Mouse (Mus musculus) layer of hippocampus, postnatal 36 days (tissue): ENCODE results near the gene Gm26965. TPM values are rescaled to one million over a fixed set of nuclear protein-coding genes. Genes with fewer than 3 reads are reported as not detected.

Experiments
- total RNA-seq, 2 experiments: library from RNA; stranded (reverse); gene quantifications; 2 replicates each; pipeline ENCODE4 v1.2.3; 2021

Gm26965 gene
- total RNA-seq, 2 experiments from 2014 or later, result 1.2 TPM; not detected in 1

Other genes starting within 250 kb of the Gm26965 start
- gene Zfp458, start 247.7 kb downstream of the Gm26965 start, total RNA-seq, result 10 to 100 TPM; 20.8 to 21.5 TPM
- gene Zfp457, start 219.7 kb downstream of the Gm26965 start, total RNA-seq, result 1 to 10 TPM; 4.6 to 5.8 TPM
- 1 to 10 TPM; 3.0 to 3.3 TPM for gene Zfp595, start 193.6 kb downstream of the Gm26965 start, total RNA-seq
- 1 to 10 TPM; 1.9 to 2.4 TPM for gene Gm28044, start 165.6 kb downstream of the Gm26965 start, total RNA-seq
- 1 to 10 TPM in 1 of 2 experiments, under 1 TPM in 1; 1.00 to 1.1 TPM for gene Zfp953, start 165.5 kb downstream of the Gm26965 start, total RNA-seq
- gene Gm28041, start 150.4 kb downstream of the Gm26965 start, total RNA-seq, result under 1 TPM; 0.50 to 0.56 TPM
- gene Zfp456, start 150.3 kb downstream of the Gm26965 start, total RNA-seq, result under 1 TPM; 0.77 to 0.88 TPM
- gene Zfp429, start 126.3 kb downstream of the Gm26965 start, total RNA-seq, result 1 to 10 TPM; 2.4 TPM
- gene Zfp459, start 104.7 kb downstream of the Gm26965 start, total RNA-seq, result 1 to 10 TPM; 2.5 to 2.9 TPM
- 10 to 100 TPM; 14.3 to 15.7 TPM for gene Zfp874a, start 74.5 kb downstream of the Gm26965 start, total RNA-seq
- gene Zfp874b, start 41.9 kb downstream of the Gm26965 start, total RNA-seq, result 10 to 100 TPM; 18.4 to 20.2 TPM
- 1 to 10 TPM; 8.3 to 8.4 TPM for gene Zfp58, start 25.6 kb downstream of the Gm26965 start, total RNA-seq
- gene Zfp87, start within 50 bp of the Gm26965 start, total RNA-seq, result 10 to 100 TPM; 23.8 to 24.5 TPM
- 10 to 100 TPM in 1 of 2 experiments, 1 to 10 TPM in 1; 9.9 to 10.8 TPM for gene Zfp748, start 27.7 kb upstream of the Gm26965 start, total RNA-seq
- 10 to 100 TPM in 1 of 2 experiments, 1 to 10 TPM in 1; 8.2 to 10.3 TPM for gene Zfp729b, start 83.6 kb upstream of the Gm26965 start, total RNA-seq
- 1 to 10 TPM in 1 of 2 experiments, under 1 TPM in 1; 0.20 to 1.8 TPM for gene Gm49345, start 111.6 kb upstream of the Gm26965 start, total RNA-seq
- 1 to 10 TPM; 8.9 to 9.0 TPM for gene Zfp729a, start 111.6 kb upstream of the Gm26965 start, total RNA-seq
- gene Zfp738, start 160.9 kb upstream of the Gm26965 start, total RNA-seq, result 10 to 100 TPM; 23.5 to 28.6 TPM
- 10 to 100 TPM; 12.5 to 14.6 TPM for gene Zfp65, start 203.0 kb upstream of the Gm26965 start, total RNA-seq
- 1 to 10 TPM; 5.9 to 6.6 TPM for gene Zfp85, start 229.1 kb upstream of the Gm26965 start, total RNA-seq